Mouse (Mus musculus) small intestine, adult 2 months (tissue): ENCODE data around the gene Rabl3.

Source experiments
- CTCF ChIP-seq: fragments of 200-500 bp; IDR thresholded peaks from 2 replicates; pipeline ENCODE4 v1.5.1; 2012; ENCODE audit warnings: low read depth, mild to moderate bottlenecking, control low read depth, inconsistent platforms, low read length, moderate library complexity, mixed read lengths; ENCODE audit not compliant: insufficient replicate concordance, insufficient read length; ENCODE audit errors: extremely low read depth
- POLR2A ChIP-seq: fragments of 200-500 bp; IDR thresholded peaks from 2 replicates; pipeline ENCODE4 v1.6.1; 2012; ENCODE audit warnings: low read depth, mild to moderate bottlenecking, control low read depth, inconsistent platforms, low read length, moderate library complexity

DNA sequence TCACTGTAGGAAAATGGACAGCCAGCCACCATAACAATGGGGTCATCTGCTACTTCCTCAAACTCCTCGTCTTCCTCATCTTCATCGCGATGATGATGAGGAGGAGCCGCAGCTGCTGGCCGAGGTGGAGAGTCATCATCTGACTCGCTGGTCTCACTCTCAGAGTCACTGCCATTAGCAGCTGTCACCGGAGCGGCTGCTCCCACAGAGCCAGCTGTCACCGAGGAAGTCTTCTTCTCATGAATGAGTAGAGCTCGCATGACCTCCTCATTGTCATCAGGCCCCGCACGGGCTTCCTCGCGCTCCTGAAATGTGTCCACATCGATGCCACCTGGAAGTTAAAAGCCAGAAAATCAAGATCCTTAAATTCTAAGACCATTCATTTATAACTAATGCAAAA, 28.2 kb upstream of the Rabl3 start:
- no peak for TF ChIP-seq POLR2A
- no peak for TF ChIP-seq CTCF
